Mouse (Mus musculus): ENCODE data around the gene Nme8.

Nme8 gene

GRCm38 (mm10) chr13:19668355-19669140 is 29.0 kb downstream of the Nme8 start:
- CTCF ChIA-PET = interaction anchor here in 1 of 4 experiments (0.6 kb wide), 1 partner anchor 1627 kb away, joined by 3 read pairs; no protein-coding TSS in a partner anchor

DNA sequence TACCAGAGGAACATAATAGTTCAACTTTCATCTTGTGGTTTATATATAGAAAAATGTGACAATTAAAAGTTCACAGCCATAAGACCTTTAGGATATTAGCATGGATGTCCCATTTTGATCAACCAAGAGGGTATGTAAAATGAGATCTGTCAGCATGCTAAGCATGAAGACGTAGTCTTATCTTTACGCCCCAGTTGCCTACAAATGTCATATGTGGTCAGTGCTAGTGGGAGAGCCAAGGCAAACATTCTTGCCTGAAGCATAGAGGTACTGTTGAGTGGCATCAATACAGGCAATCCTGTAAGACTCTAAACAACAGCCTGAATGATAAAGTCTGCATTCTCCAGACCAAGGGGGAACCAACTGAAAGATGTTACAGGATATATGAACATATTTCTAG is 45.2 kb downstream of the Nme8 start:
- ChIA-PET CTCF (no interaction called here), POLR2A (no interaction called here)

More at GRCm38 (mm10) chr13:19668355-19669140, 29.0 kb downstream of the Nme8 start:
- POLR2A ChIA-PET = no interaction called here

- CTCF ChIA-PET = no interaction called here
- POLR2A ChIA-PET = no interaction called here
Observed at GRCm38 (mm10) chr13:19649824-19650223, 47.8 kb downstream of the Nme8 start.

DNA sequence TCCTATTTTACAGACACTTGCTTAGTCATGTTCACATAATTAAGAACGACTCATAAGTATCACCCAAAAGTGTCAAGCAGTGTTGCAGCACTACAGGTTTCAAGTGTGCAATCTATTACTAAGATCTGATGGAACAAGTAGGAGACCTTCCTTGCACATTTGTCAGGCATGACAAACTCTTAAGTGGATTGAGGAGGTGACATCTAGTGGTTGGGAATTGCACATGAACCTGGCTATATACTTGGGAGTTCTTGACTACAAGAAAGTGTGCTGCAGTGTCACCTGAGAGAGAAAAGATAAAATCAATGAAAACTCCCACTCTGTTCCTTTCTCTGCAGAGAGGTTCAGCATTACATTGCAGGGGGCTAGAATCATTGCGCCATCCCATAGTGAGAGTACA is 53.4 kb downstream of the Nme8 start:
- CTCF ChIA-PET = interaction anchor here in 2 of 4 experiments (0.6 to 1.3 kb wide), 3 partner anchors 40 to 279 kb away, joined by 3 to 6 read pairs (median 5); no protein-coding TSS in a partner anchor
- POLR2A ChIA-PET = no interaction called here

- CTCF ChIA-PET = interaction anchor here in 2 of 4 experiments (0.6 to 1.3 kb wide), 3 partner anchors 41 to 278 kb away, joined by 3 to 6 read pairs (median 5); no protein-coding TSS in a partner anchor
Observed at GRCm38 (mm10) chr13:19643519-19643918, 54.1 kb downstream of the Nme8 start.

GRCm38 (mm10) chr13:19640203-19640851 is 57.3 kb downstream of the Nme8 start:
- POLR2A ChIA-PET = no interaction called here
- CTCF ChIA-PET = interaction anchor here in 2 of 4 experiments (0.7 to 1.0 kb wide), 3 partner anchors 21 to 194 kb away, joined by 3 to 4 read pairs (median 4); no protein-coding TSS in a partner anchor

More at GRCm38 (mm10) chr13:19643519-19643918, 54.1 kb downstream of the Nme8 start:
- POLR2A ChIA-PET = no interaction called here

DNA sequence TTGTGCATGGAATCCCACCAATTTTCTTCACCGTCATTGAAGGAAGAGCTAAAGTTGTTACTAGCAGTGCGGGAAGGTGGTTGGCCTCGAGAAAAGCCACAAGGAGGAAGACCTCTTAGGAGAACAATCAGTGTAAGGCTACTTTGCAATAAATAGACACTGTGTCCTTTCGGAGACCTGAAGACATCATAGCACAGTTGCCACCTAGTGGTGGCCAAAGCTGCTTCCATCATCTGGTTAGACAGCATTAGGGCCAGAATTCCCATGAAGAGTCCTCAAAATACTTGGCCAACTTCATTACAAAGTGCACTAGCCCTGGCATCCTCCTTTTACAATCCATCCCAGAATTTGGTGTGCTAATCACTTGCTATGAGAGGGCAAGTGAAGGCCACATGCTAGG is 61.5 kb downstream of the Nme8 start:
- ChIA-PET POLR2A (interaction anchor here in 1 of 4 experiments (3.2 kb wide), 1 partner anchor 13 kb away, joined by 9 read pairs; no protein-coding TSS in a partner anchor), CTCF (interaction anchor here in 3 of 4 experiments (0.8 to 2.0 kb wide), 7 partner anchors 13 to 270 kb away, joined by 3 to 4 read pairs (median 3); partner anchors contain the start of genes Epdr1 (in 2 of the 3) and Sfrp4 (in 1 of the 3))

- ChIA-PET CTCF (interaction anchor here in 1 of 4 experiments (0.6 kb wide), 1 partner anchor 677 kb away, joined by 15 read pairs; no protein-coding TSS in a partner anchor), POLR2A (interaction anchor here in 3 of 4 experiments (0.7 to 2.3 kb wide), 7 partner anchors 8 to 150 kb away, joined by 3 to 7 read pairs (median 4); partner anchors contain the start of genes Epdr1 (in 1 of the 3) and Sfrp4 (in 1 of the 3))
Observed at GRCm38 (mm10) chr13:19630768-19631709, 66.6 kb downstream of the Nme8 start.

- ChIA-PET CTCF (no interaction called here), POLR2A (no interaction called here)
Observed at GRCm38 (mm10) chr13:19626473-19626872, 71.1 kb downstream of the Nme8 start.

DNA sequence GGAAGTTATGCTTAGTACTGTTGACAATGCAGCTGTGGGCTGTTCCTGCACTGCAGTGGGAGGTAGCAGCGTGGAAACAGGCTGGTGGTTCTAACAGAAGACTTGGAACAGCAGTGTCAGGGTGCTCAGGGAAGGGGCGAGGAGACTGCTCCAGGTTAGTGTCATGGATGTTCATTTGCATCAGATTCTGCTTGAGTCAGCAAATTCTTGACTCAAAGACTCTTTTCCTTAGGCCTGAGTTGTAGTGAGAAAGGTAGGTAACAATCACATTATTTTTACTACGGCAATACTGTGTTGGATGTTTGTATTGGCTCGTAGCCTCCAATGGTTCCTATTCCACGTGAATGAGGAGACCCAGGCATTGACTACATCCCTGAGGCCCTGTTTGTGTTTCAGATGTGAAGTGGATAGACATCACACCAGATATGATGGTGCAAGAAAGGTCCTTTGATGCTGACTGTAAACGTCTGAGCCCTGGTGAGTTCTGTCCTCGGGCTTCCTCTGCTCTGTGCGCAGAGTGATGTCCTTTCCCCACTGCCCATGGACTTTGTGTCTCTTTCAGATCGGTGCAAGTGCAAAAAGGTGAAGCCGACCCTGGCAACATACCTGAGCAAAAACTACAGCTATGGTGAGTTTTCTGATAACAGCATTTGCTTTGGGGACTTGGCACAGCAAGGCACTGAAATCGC is 72.8 kb downstream of the Nme8 start:
- CTCF ChIA-PET = no interaction called here
- POLR2A ChIA-PET = interaction anchor here in 2 of 4 experiments (1.0 to 2.9 kb wide), 3 partner anchors 9 to 229 kb away, joined by 4 to 12 read pairs (median 6); partner anchors contain the start of gene Stard3nl (in 1 of the 2)

DNA sequence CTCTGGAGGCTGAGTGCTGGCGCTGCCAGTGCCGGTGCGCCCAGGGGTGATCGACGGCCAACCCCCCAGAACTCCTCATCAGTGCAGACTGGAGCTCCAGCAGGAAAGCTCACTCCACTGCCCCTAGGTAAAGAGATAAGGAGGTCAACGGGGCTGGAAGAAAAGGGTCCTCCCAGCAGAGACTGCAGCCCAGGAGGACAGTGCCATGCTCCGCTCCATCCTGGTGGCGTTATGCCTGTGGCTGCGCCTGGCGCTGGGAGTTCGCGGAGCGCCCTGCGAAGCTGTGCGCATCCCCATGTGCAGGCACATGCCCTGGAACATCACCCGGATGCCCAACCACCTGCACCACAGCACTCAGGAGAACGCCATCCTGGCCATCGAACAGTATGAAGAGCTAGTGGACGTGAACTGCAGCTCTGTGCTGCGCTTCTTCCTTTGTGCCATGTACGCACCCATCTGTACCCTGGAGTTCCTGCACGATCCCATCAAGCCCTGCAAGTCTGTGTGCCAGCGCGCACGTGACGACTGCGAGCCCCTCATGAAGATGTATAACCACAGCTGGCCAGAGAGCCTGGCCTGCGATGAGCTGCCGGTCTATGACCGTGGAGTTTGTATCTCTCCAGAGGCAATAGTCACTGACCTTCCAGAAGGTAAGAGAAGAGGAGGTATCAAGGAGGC is 74.2 kb downstream of the Nme8 start:
- POLR2A ChIA-PET = interaction anchor here (0.5 to 2.9 kb wide), 20 partner anchors 8 to 798 kb away, joined by 3 to 15 read pairs (median 4); partner anchors contain the start of gene Stard3nl (in 1 of the 4)
- CTCF ChIA-PET = interaction anchor here in 3 of 4 experiments (0.6 to 1.2 kb wide), 3 partner anchors 13 to 258 kb away, joined by 3 read pairs; no protein-coding TSS in a partner anchor

GRCm38 (mm10) chr13:19622573-19623227 is 74.9 kb downstream of the Nme8 start, which contains the start of gene Sfrp4:
Gene Sfrp4, plus strand, starts transcription at chr13:19623104.
- POLR2A ChIA-PET = interaction anchor here in 3 of 4 experiments (0.6 to 2.9 kb wide), 15 partner anchors 9 to 797 kb away, joined by 3 to 12 read pairs (median 4); partner anchors contain the start of gene Stard3nl (in 1 of the 3)
- CTCF ChIA-PET = interaction anchor here in 2 of 4 experiments (0.5 to 1.2 kb wide), 4 partner anchors 13 to 386 kb away, joined by 3 to 4 read pairs (median 3); no protein-coding TSS in a partner anchor

GRCm38 (mm10) chr13:19619216-19619927 is 78.2 kb downstream of the Nme8 start, which contains the start of gene Epdr1:
Gene Epdr1, minus strand, starts transcription at chr13:19619927.
- CTCF ChIA-PET = interaction anchor here (0.6 to 1.3 kb wide), 12 partner anchors 9 to 979 kb away, joined by 3 to 9 read pairs (median 4); no protein-coding TSS in a partner anchor
- POLR2A ChIA-PET = interaction anchor here in 3 of 4 experiments (0.6 to 2.3 kb wide), 22 partner anchors 9 to 564 kb away, joined by 3 to 11 read pairs (median 4); partner anchors contain the start of gene Stard3nl (in 1 of the 3)

GRCm38 (mm10) chr13:19618841-19619215 is 78.8 kb downstream of the Nme8 start:
- ChIA-PET CTCF (interaction anchor here in 2 of 4 experiments (0.8 to 1.3 kb wide), 4 partner anchors 9 to 22 kb away, joined by 3 to 6 read pairs (median 4); no protein-coding TSS in a partner anchor), POLR2A (interaction anchor here in 3 of 4 experiments (0.6 to 2.3 kb wide), 20 partner anchors 8 to 565 kb away, joined by 3 to 11 read pairs (median 4); partner anchors contain the start of gene Stard3nl (in 1 of the 3))

DNA sequence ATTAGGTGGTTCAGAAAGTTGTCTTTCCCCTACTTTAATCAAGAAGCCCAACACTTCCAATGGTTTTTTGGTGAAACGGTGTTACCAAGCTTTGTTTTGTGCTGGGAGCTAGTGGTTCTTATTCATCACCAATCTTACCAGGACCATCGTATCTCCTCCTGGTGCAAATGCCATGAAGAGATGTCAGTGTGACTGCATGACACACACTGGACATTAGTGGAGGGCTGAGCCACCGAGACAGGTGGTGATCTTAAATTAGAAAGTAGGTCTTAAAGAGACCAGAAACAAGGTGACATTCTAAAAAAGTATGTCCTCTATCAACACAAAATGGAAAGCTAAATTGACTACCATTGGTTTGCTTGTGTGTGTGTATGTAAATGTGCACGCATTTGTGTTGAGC is 79.5 kb downstream of the Nme8 start:
- CTCF ChIA-PET = no interaction called here
- POLR2A ChIA-PET = interaction anchor here in 2 of 4 experiments (0.6 to 2.3 kb wide), 12 partner anchors 8 to 1042 kb away, joined by 3 to 11 read pairs (median 6); partner anchors contain the start of gene Stard3nl (in 1 of the 2)

Measured in embryonic stem cell, embryonic (primary cell).